Mouse (Mus musculus): Measurements from ENCODE around the gene Lhx3. TPM values are rescaled to one million over a fixed set of nuclear protein-coding genes. Genes with fewer than 3 reads are reported as not detected.

The Lhx3 gene
- total and polyA plus RNA-seq, 2 experiments from 2014 or later: 0.12 to 0.38 TPM

GRCm38 (mm10) chr2:26201926-26202848 lies 5.9 kb downstream of the Lhx3 start:
- peak overlapping the region; percentile 44 for H3K4me2 ChIP-seq (ENCODE audit: low read depth, low read length, poor library complexity, severe bottlenecking)
- no peak overlapping the region for H3K27ac ChIP-seq (ENCODE audit: low read depth, low read length)
- DNase-seq (ENCODE audit: low spot score) (no peak), ATAC-seq (ENCODE audit: low FRiP score) (no peak)
- H3K4me3 ChIP-seq (ENCODE audit: low read depth, low read length): peak overlapping the region; percentile 29
- H3K36me3 ChIP-seq (ENCODE audit: insufficient read depth, low read length): no peaks in the 10 kb centered on the region
- peaks cover 13% of the 10 kb centered on the region; the same call in 1 of the 2 replicates for H3K4me1 ChIP-seq (ENCODE audit: insufficient read depth, low read length)
- 1% methylated on average over 76 of the region's 77 CpGs for WGBS
- no peaks in the 10 kb centered on the region for H3K9me3 ChIP-seq (ENCODE audit: low read length)
- peaks cover 96% of the 10 kb centered on the region for H3K27me3 ChIP-seq (ENCODE audit: insufficient read depth, low read length)
- TF ChIP-seq CTCF (IDR thresholded peaks at IDR 0.05): no peak
- H3K9ac ChIP-seq (replicated peaks; ENCODE audit: low read length, poor library complexity, severe bottlenecking): no peak overlapping the region

GRCm38 (mm10) chr2:26198488-26198887 lies 9.6 kb downstream of the Lhx3 start:
- TF ChIP-seq CTCF (IDR thresholded peaks at IDR 0.05): no peak
- ATAC-seq (ENCODE audit: low FRiP score): no peak
- Histone ChIP-seq H3K9ac (replicated peaks; ENCODE audit: low read length, poor library complexity, severe bottlenecking) (no peak overlapping the region), H3K4me1 (ENCODE audit: insufficient read depth, low read length) (peaks cover 7% of the 10 kb centered on the region; the same call in 1 of the 2 replicates), H3K36me3 (ENCODE audit: insufficient read depth, low read length) (no peaks in the 10 kb centered on the region), H3K27ac (ENCODE audit: low read depth, low read length) (no peak overlapping the region), H3K4me3 (ENCODE audit: low read depth, low read length) (no peak overlapping the region), H3K9me3 (ENCODE audit: low read length) (no peaks in the 10 kb centered on the region), H3K4me2 (ENCODE audit: low read depth, low read length, poor library complexity, severe bottlenecking) (no peak overlapping the region), H3K27me3 (ENCODE audit: insufficient read depth, low read length) (peaks cover 73% of the 10 kb centered on the region)
- 2% methylated on average over 10 of the region's 10 CpGs for WGBS
- DNase-seq (ENCODE audit: low spot score): no peak

- Histone ChIP-seq H3K9ac (replicated peaks; ENCODE audit: low read length, poor library complexity, severe bottlenecking) (no peak overlapping the region), H3K4me1 (ENCODE audit: insufficient read depth, low read length) (no peaks in the 10 kb centered on the region), H3K36me3 (ENCODE audit: insufficient read depth, low read length) (no peaks in the 10 kb centered on the region), H3K4me2 (ENCODE audit: low read depth, low read length, poor library complexity, severe bottlenecking) (no peak overlapping the region), H3K9me3 (ENCODE audit: low read length) (no peaks in the 10 kb centered on the region), H3K4me3 (ENCODE audit: low read depth, low read length) (no peak overlapping the region), H3K27ac (ENCODE audit: low read depth, low read length) (no peak overlapping the region), H3K27me3 (ENCODE audit: insufficient read depth, low read length) (peaks cover 47% of the 10 kb centered on the region)
- WGBS: 34% methylated on average over 7 of the region's 7 CpGs
- ATAC-seq (ENCODE audit: low FRiP score) (no peak), DNase-seq (ENCODE audit: low spot score) (no peak)
- no peak for TF ChIP-seq CTCF (IDR thresholded peaks at IDR 0.05)
Measured at GRCm38 (mm10) chr2:26194552-26195339, 13.3 kb downstream of the Lhx3 start.

- no peak overlapping the region for H3K27ac ChIP-seq (ENCODE audit: low read depth, low read length)
- no peak overlapping the region for H3K9ac ChIP-seq (replicated peaks; ENCODE audit: low read length, poor library complexity, severe bottlenecking)
- 80% methylated on average over 5 of the region's 5 CpGs for WGBS
- TF ChIP-seq CTCF (IDR thresholded peaks at IDR 0.05): no peak
- DNase-seq (ENCODE audit: low spot score) (no peak), ATAC-seq (ENCODE audit: low FRiP score) (no peak)
- no peak overlapping the region for H3K4me2 ChIP-seq (ENCODE audit: low read depth, low read length, poor library complexity, severe bottlenecking)
- H3K9me3 ChIP-seq (ENCODE audit: low read length): no peaks in the 10 kb centered on the region
- H3K27me3 ChIP-seq (ENCODE audit: insufficient read depth, low read length): peaks cover 11% of the 10 kb centered on the region; the same call in 1 of the 2 replicates
- no peaks in the 10 kb centered on the region for H3K36me3 ChIP-seq (ENCODE audit: insufficient read depth, low read length)
- no peak overlapping the region for H3K4me3 ChIP-seq (ENCODE audit: low read depth, low read length)
- H3K4me1 ChIP-seq (ENCODE audit: insufficient read depth, low read length): no peaks in the 10 kb centered on the region
Measured at GRCm38 (mm10) chr2:26188517-26188916, 19.6 kb downstream of the Lhx3 start.

GRCm38 (mm10) chr2:26184352-26184751 lies 23.7 kb downstream of the Lhx3 start:
- DNase-seq (ENCODE audit: low spot score) (no peak), ATAC-seq (ENCODE audit: low FRiP score) (no peak)
- no peak for TF ChIP-seq CTCF (IDR thresholded peaks at IDR 0.05)
- no peaks in the 10 kb centered on the region for H3K9me3 ChIP-seq (ENCODE audit: low read length)
- peaks cover 9% of the 10 kb centered on the region; the same call in 1 of the 2 replicates for H3K27me3 ChIP-seq (ENCODE audit: insufficient read depth, low read length)
- H3K4me1 ChIP-seq (ENCODE audit: insufficient read depth, low read length): no peaks in the 10 kb centered on the region
- no peak overlapping the region for H3K4me3 ChIP-seq (ENCODE audit: low read depth, low read length)
- no peak overlapping the region for H3K9ac ChIP-seq (replicated peaks; ENCODE audit: low read length, poor library complexity, severe bottlenecking)
- H3K4me2 ChIP-seq (ENCODE audit: low read depth, low read length, poor library complexity, severe bottlenecking): no peak overlapping the region
- no peak overlapping the region for H3K27ac ChIP-seq (ENCODE audit: low read depth, low read length)
- H3K36me3 ChIP-seq (ENCODE audit: insufficient read depth, low read length): no peaks in the 10 kb centered on the region
- WGBS: 63% methylated on average over 3 of the region's 3 CpGs
